Comparison of ENCODE assay signal across 14 mouse cellular contexts in the genomic region with DNA sequence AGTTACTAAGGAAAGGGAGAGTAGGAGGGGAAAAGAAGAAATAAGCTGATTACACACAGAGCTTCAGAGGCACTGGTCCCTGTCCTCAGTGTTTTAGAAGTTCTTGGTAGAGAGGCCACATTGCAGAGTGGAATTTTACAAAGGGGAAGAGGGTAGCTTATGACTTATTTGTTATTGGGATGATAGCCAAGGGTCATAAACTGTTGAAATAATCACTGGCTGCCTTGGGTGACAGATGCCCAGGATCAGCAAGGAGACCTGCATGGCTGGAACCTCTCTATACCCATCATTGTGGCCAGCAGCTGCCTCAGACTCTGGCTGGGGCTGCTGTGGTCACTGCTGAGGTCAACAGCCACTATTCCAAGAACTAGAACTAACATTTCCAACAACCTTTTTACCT. TPM values are rescaled to one million over a fixed set of nuclear protein-coding genes. Genes with fewer than 3 reads are reported as not detected.
DNase-seq lines count a peak whose midpoint lies in the region; ATAC-seq and TF ChIP-seq lines count a peak whose summit lies in the region.
"Had no signal": no experiment of that assay in that cellular context is flagged by ENCODE, and none has a peak within 500 bp of the region (broad histone marks: within the 10 kb centered on the region; RNA-seq: fewer than 3 reads in every experiment).

No protein-coding gene starts in this region.

- H3K36me3 ChIP-seq in liver, adult 2 months (ENCODE audit: control insufficient read depth, insufficient read depth, low read length): 0 out of 2 replicates have a peak, but pooled peaks cover 3% of the 10 kb centered on the region
- H3K36me3 ChIP-seq in liver, postnatal 0 days (replicated peaks; ENCODE audit: insufficient read depth, low read length): peaks cover 20% of the 10 kb centered on the region
- peaks cover 5% of the 10 kb centered on the region for H3K36me3 ChIP-seq in midbrain, embryonic 14.5 days (ENCODE audit: control insufficient read depth, insufficient read depth, low read length)

- in situ Hi-C loops in Patski (cut with MboI; ENCODE audit: low pct_unique_long_range_greater_than_20kb): no loop called here

- peaks cover 21% of the 10 kb centered on the region; the same call in 1 of the 2 replicates for H3K79me2 ChIP-seq in liver, adult 2 months (ENCODE audit: control insufficient read depth, insufficient read depth, low read length)

- H3K27ac ChIP-seq in liver, adult 2 months (replicated peaks; ENCODE audit: insufficient read depth, low read depth, low read length): peak overlapping the region; percentile 9
- no peak overlapping the region; the same call in 1 of the 2 replicates for H3K27ac ChIP-seq in liver, postnatal 0 days (ENCODE audit: low read depth)
- H3K27ac ChIP-seq in midbrain, embryonic 14.5 days (replicated peaks; ENCODE audit: low read depth, low read length): no peak overlapping the region
- H3K27ac ChIP-seq: forebrain, embryonic 10.5 days; limb, embryonic 10.5 days; lung, embryonic 15.5 days had no signal

- TF ChIP-seq EP300 in liver, postnatal 0 days (IDR thresholded peaks at IDR 0.05; ENCODE audit: low read depth): no peak

- no peak for TF ChIP-seq CTCF in liver, adult 2 months (IDR thresholded peaks at IDR 0.05; ENCODE audit: low read depth, low read length)
- no peak for TF ChIP-seq CTCF in liver, postnatal 0 days (IDR thresholded peaks at IDR 0.05; ENCODE audit: low read depth)
- no peak for TF ChIP-seq CTCF in Patski (IDR thresholded peaks at IDR 0.05)

- no peak for TF ChIP-seq POLR2A in liver, adult 2 months (IDR thresholded peaks at IDR 0.05; ENCODE audit: extremely low read depth, insufficient read depth, low read length)

- CTCF ChIA-PET in Patski (lab: Charles Lee): interaction anchor here (0.7 to 2.1 kb wide), 3 partner anchors 19 to 87 kb away, joined by 3 to 5 read pairs (median 3); no protein-coding TSS in a partner anchor

- no peaks in the 10 kb centered on the region for H3K27me3 ChIP-seq in liver, adult 2 months (ENCODE audit: control insufficient read depth, insufficient read depth, low read length)
- no peaks in the 10 kb centered on the region for H3K27me3 ChIP-seq in liver, postnatal 0 days (ENCODE audit: insufficient read depth, low read length)
- H3K27me3 ChIP-seq in Patski: no peaks in the 10 kb centered on the region
- no peaks in the 10 kb centered on the region for H3K27me3 ChIP-seq in midbrain, embryonic 14.5 days (ENCODE audit: control insufficient read depth, insufficient read depth, low read length)
- H3K27me3 ChIP-seq: lung, embryonic 15.5 days had no signal

- H3K9ac ChIP-seq in liver, adult 2 months (ENCODE audit: low read depth, low read length): no peak overlapping the region
- no peak overlapping the region for H3K9ac ChIP-seq in liver, postnatal 0 days (replicated peaks)
- H3K9ac ChIP-seq in midbrain, embryonic 14.5 days (replicated peaks; ENCODE audit: low read length): no peak overlapping the region
- H3K9ac ChIP-seq: lung, embryonic 15.5 days had no signal

- ATAC-seq in liver, postnatal 0 days: no peak
- ATAC-seq in Patski: peak; percentile 44
- peak; percentile 39 for ATAC-seq in granulocyte monocyte progenitor cell, adult 5-6 weeks (replicated peaks; ENCODE audit: poor library complexity, severe bottlenecking)
- ATAC-seq in midbrain, embryonic 14.5 days (ENCODE audit: low FRiP score, low TSS enrichment): no peak

- H3K4me3 ChIP-seq in liver, adult 2 months (ENCODE audit: insufficient read depth, low read depth, low read length): no peak overlapping the region
- no peak overlapping the region for H3K4me3 ChIP-seq in liver, postnatal 0 days (ENCODE audit: low read depth, low read length)
- H3K4me3 ChIP-seq in midbrain, embryonic 14.5 days (replicated peaks; ENCODE audit: low read depth, low read length): no peak overlapping the region
- H3K4me3 ChIP-seq: forebrain, embryonic 10.5 days; limb, embryonic 10.5 days; lung, embryonic 15.5 days had no signal

- H3K9me3 ChIP-seq in liver, postnatal 0 days (ENCODE audit: low read length): no peaks in the 10 kb centered on the region
- H3K9me3 ChIP-seq in midbrain, embryonic 14.5 days (ENCODE audit: control insufficient read depth, low read length): no peaks in the 10 kb centered on the region
- H3K9me3 ChIP-seq: forebrain, embryonic 10.5 days; limb, embryonic 10.5 days; lung, embryonic 15.5 days had no signal

- POLR2A ChIA-PET in Patski (lab: Charles Lee): interaction anchor here (0.9 kb wide), 1 partner anchor 16 kb away, joined by 3 read pairs; no protein-coding TSS in a partner anchor

- peaks cover 32% of the 10 kb centered on the region for H3K4me1 ChIP-seq in liver, adult 2 months (ENCODE audit: control insufficient read depth, insufficient read depth, low read length)
- peaks cover 45% of the 10 kb centered on the region for H3K4me1 ChIP-seq in liver, postnatal 0 days (ENCODE audit: insufficient read depth)
- no peaks in the 10 kb centered on the region for H3K4me1 ChIP-seq in midbrain, embryonic 14.5 days (ENCODE audit: control insufficient read depth, insufficient read depth, low read length)

- peak; percentile 53 to 89 for DNase-seq in adrenal gland, adult (ENCODE audit: inconsistent age in 2 of 2, low spot score in 1 of 2)
- DNase-seq in adrenal gland, postnatal 4 days (ENCODE audit: low spot score in 2 of 2): no peak
- DNase-seq in liver, adult 2 months (ENCODE audit: extremely low read depth, low read depth, low spot score): peak; percentile 87
- no peak for DNase-seq in liver, postnatal 0 days
- DNase-seq in Patski (ENCODE audit: low read depth, low spot score): no peak
- no peak for DNase-seq in thymus, postnatal 25 days
- DNase-seq in midbrain, embryonic 14.5 days: no peak
- DNase-seq: cerebellum, adult 18-20 months; right cerebral cortex, postnatal 4 days; thymus, adult 2 months had no signal

- H3K4me2 ChIP-seq in liver, postnatal 0 days (ENCODE audit: low read depth, low read length): no peak overlapping the region
- no peak overlapping the region for H3K4me2 ChIP-seq in midbrain, embryonic 14.5 days (ENCODE audit: low read length)
- H3K4me2 ChIP-seq: lung, embryonic 15.5 days had no signal

RNA-seq across cellular contexts. Expression of a gene that starts 51.4 kb away (rescaled TPM):
- 1 to 10 TPM; 4.4 to 4.6 TPM for total RNA-seq in adrenal gland, postnatal 4 days (2021)
- total RNA-seq in liver, adult 2 months (2014; rRNA removed): 3.5 and 4.9 TPM in 2 replicates
- 0.61 and 1.1 TPM in 2 replicates for polyA plus RNA-seq in liver, adult 2 months (2012; rRNA removed)
- polyA plus RNA-seq in liver, postnatal 0 days (2015; fragmentation: Nextera tagmentation; extraction: Ambion mirVana): 10.3 and 10.6 TPM in 2 replicates
- 0.37 TPM for polyA plus RNA-seq in Patski (2021)
- 12.4 and 26.0 TPM in 2 replicates for total RNA-seq in granulocyte monocyte progenitor cell, adult 5-6 weeks (2014; fragmentation: Nextera tagmentation)
- total RNA-seq in granulocyte monocyte progenitor cell, adult 5-6 weeks (2017): 15.0 and 15.4 TPM in 2 replicates
- 0.69 and 1.6 TPM in 2 replicates for polyA plus RNA-seq in midbrain, embryonic 14.5 days (2014; fragmentation: Nextera tagmentation; extraction: Ambion mirVana)

RNA-seq across cellular contexts. Expression of a gene that starts 52.1 kb away (rescaled TPM):
- total RNA-seq in adrenal gland, postnatal 4 days (2021): 100 to 1,000 TPM in 1 of 2 experiments, 10 to 100 TPM in 1; 97.4 to 117 TPM
- total RNA-seq in liver, adult 2 months (2014; rRNA removed): 8.5 and 10.4 TPM in 2 replicates
- polyA plus RNA-seq in liver, adult 2 months (2012; rRNA removed): 22.2 and 23.5 TPM in 2 replicates
- polyA plus RNA-seq in liver, postnatal 0 days (2015; fragmentation: Nextera tagmentation; extraction: Ambion mirVana): 9.6 and 9.7 TPM in 2 replicates
- polyA plus RNA-seq in Patski (2021): 28.2 TPM
- total RNA-seq in granulocyte monocyte progenitor cell, adult 5-6 weeks (2014; fragmentation: Nextera tagmentation): 51.0 and 55.5 TPM in 2 replicates
- 12.8 and 17.0 TPM in 2 replicates for total RNA-seq in granulocyte monocyte progenitor cell, adult 5-6 weeks (2017)
- 35.1 and 41.3 TPM in 2 replicates for polyA plus RNA-seq in midbrain, embryonic 14.5 days (2014; fragmentation: Nextera tagmentation; extraction: Ambion mirVana)

Comparison
In these comparisons a context has a peak if more than half of its experiments do, and no peak if none do; other contexts are left out.
1. DNase-seq: peak in adrenal gland, adult (2 of 2) and liver, adult 2 months (single experiment); none in adrenal gland, postnatal 4 days (0 of 2), liver, postnatal 0 days (single experiment), Patski (single experiment), thymus, postnatal 25 days (single experiment) and midbrain, embryonic 14.5 days (single experiment).
2. ATAC-seq: peak in Patski (single experiment) and granulocyte monocyte progenitor cell, adult 5-6 weeks (single experiment); none in liver, postnatal 0 days (single experiment) and midbrain, embryonic 14.5 days (single experiment).